Mouse (Mus musculus) testis, adult 2 months (tissue): ENCODE results near the gene Ltb4r1.

Experiments used
- CTCF ChIP-seq: fragments of 200-500 bp; IDR thresholded peaks from 2 replicates; pipeline ENCODE4 v1.5.1; 2012; ENCODE audit warnings: low read depth, mild to moderate bottlenecking, inconsistent platforms, low read length, moderate library complexity; ENCODE audit not compliant: control insufficient read depth, insufficient read depth, insufficient replicate concordance
- POLR2A ChIP-seq: fragments of 200-500 bp; IDR thresholded peaks from 2 replicates; pipeline ENCODE4 v1.6.1; 2012; ENCODE audit warnings: low read depth, mild to moderate bottlenecking, inconsistent platforms, low read length, moderate library complexity; ENCODE audit not compliant: control insufficient read depth

DNA sequence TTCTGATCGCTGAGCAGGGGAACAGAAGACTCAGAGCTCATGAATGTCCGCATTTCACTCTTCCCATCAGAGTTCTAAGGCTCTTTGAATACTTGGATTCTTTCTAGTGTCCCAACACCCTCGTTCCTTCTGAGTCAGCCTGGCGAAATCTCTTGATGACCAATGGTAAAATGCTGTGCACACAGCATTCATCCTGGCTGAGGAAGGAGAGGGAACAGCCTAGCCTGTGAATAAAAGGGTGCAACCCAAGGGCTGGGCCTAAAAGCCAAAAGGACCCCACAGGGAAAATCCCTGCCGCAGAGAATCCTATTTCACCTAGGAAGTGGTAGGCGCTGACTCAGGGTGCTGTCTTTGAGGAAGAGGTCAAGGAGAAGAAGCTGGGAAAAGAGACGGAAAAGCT, 35.6 kb upstream of the Ltb4r1 start:
- no peak for TF ChIP-seq POLR2A
- no peak for TF ChIP-seq CTCF
